ENCODE assay signal across 18 mouse cellular contexts in genomic region chr3:70198890-70199289, GRCm38 (mm10).
A peak's percentile ranks its signal among the peaks of the same experiment; 100 is the strongest.
DNase-seq lines count a peak whose midpoint lies in the region; ATAC-seq and TF ChIP-seq lines count a peak whose summit lies in the region.
"Had no signal": no experiment of that assay in that cellular context is flagged by ENCODE, and none has a peak within 500 bp of the region (broad histone marks: within the 10 kb centered on the region; RNA-seq: fewer than 3 reads in every experiment).

No protein-coding gene starts in this region.

- 68% methylated on average over 3 of the region's 3 CpGs for WGBS in midbrain, embryonic 11.5 days
- whole genome bisulfite sequencing in midbrain, embryonic 16.5 days, result 28% methylated on average over 3 of the region's 3 CpGs
- WGBS in midbrain, embryonic 13.5 days, result 42% methylated on average over 3 of the region's 3 CpGs
- 48% methylated on average over 3 of the region's 3 CpGs for WGBS in midbrain, embryonic 14.5 days
- WGBS in hindbrain, embryonic 11.5 days, result 79% methylated on average over 3 of the region's 3 CpGs

- TF ChIP-seq POLR2A in brain, embryonic 14.5 days (IDR thresholded peaks at IDR 0.05; ENCODE audit: borderline replicate concordance, extremely low read depth, insufficient read depth, insufficient read length, poor library complexity, severe bottlenecking), result no peak

- peak; percentile 50; the same call in 1 of the 2 replicates for ATAC-seq in midbrain, embryonic 11.5 days (ENCODE audit: low FRiP score)
- no peak for ATAC-seq in midbrain, embryonic 16.5 days
- peak; percentile 50; the same call in 1 of the 2 replicates for ATAC-seq in midbrain, embryonic 13.5 days
- ATAC-seq in midbrain, embryonic 14.5 days (ENCODE audit: low FRiP score, low TSS enrichment), result no peak
- no peak for ATAC-seq in hindbrain, embryonic 11.5 days (ENCODE audit: low FRiP score)
- ATAC-seq: forebrain, embryonic 13.5 days; forebrain, embryonic 15.5 days had no signal

- no peak overlapping the region for H3K27ac ChIP-seq in midbrain, embryonic 11.5 days (ENCODE audit: low read depth, low read length)
- H3K27ac ChIP-seq in midbrain, embryonic 16.5 days (ENCODE audit: low read length), result no peak overlapping the region
- no peak overlapping the region for H3K27ac ChIP-seq in midbrain, embryonic 13.5 days
- no peak overlapping the region for H3K27ac ChIP-seq in midbrain, embryonic 14.5 days (replicated peaks; ENCODE audit: low read depth, low read length)
- H3K27ac ChIP-seq in hindbrain, embryonic 11.5 days (ENCODE audit: low read depth, low read length), result no peak overlapping the region
- H3K27ac ChIP-seq: embryonic facial prominence, embryonic 10.5 days; embryonic facial prominence, embryonic 12.5 days; forebrain, embryonic 13.5 days; forebrain, embryonic 15.5 days had no signal

- no peak overlapping the region for H3K4me2 ChIP-seq in midbrain, embryonic 11.5 days
- H3K4me2 ChIP-seq in midbrain, embryonic 16.5 days (ENCODE audit: low read length), result no peak overlapping the region
- no peak overlapping the region for H3K4me2 ChIP-seq in midbrain, embryonic 13.5 days (replicated peaks)
- no peak overlapping the region for H3K4me2 ChIP-seq in midbrain, embryonic 14.5 days (ENCODE audit: low read length)
- H3K4me2 ChIP-seq in hindbrain, embryonic 11.5 days (replicated peaks; ENCODE audit: low read depth, low read length), result no peak overlapping the region
- H3K4me2 ChIP-seq: embryonic facial prominence, embryonic 12.5 days; forebrain, embryonic 13.5 days; forebrain, embryonic 15.5 days had no signal

- DNase-seq in midbrain, embryonic 11.5 days (ENCODE audit: low spot score, missing footprints), result no peak
- DNase-seq in midbrain, embryonic 14.5 days, result no peak
- DNase-seq in brain, embryonic 14.5 days (ENCODE audit: low read depth), result peak; percentile 21
- no peak for DNase-seq in hindbrain, embryonic 11.5 days (ENCODE audit: low spot score)
- DNase-seq: adrenal gland, adult 2 months; adrenal gland, postnatal 10 days; adrenal gland, postnatal 25 days; cerebellum, adult 11-12 months; cerebellum, adult 2 months; cerebellum, adult 9-10 months; cerebellum, postnatal 10 days; cerebellum, postnatal 25 days had no signal

- no peak for TF ChIP-seq CTCF in brain, embryonic 14.5 days (IDR thresholded peaks at IDR 0.05; ENCODE audit: borderline replicate concordance, extremely low read depth, insufficient read depth, insufficient read length)

- no peak overlapping the region for H3K4me3 ChIP-seq in midbrain, embryonic 11.5 days (ENCODE audit: low read depth, low read length)
- H3K4me3 ChIP-seq in midbrain, embryonic 16.5 days (ENCODE audit: low read depth, low read length), result no peak overlapping the region
- H3K4me3 ChIP-seq in midbrain, embryonic 13.5 days (replicated peaks), result no peak overlapping the region
- H3K4me3 ChIP-seq in midbrain, embryonic 14.5 days (replicated peaks; ENCODE audit: low read depth, low read length), result no peak overlapping the region
- no peak overlapping the region for H3K4me3 ChIP-seq in hindbrain, embryonic 11.5 days (ENCODE audit: low read depth, low read length)
- H3K4me3 ChIP-seq: embryonic facial prominence, embryonic 10.5 days; embryonic facial prominence, embryonic 12.5 days; forebrain, embryonic 13.5 days; forebrain, embryonic 15.5 days had no signal

- H3K9me3 ChIP-seq in midbrain, embryonic 11.5 days (ENCODE audit: control insufficient read depth, low read length), result no peaks in the 10 kb centered on the region
- H3K9me3 ChIP-seq in midbrain, embryonic 16.5 days (replicated peaks; ENCODE audit: control insufficient read depth, low read length, poor library complexity, severe bottlenecking), result no peaks in the 10 kb centered on the region
- H3K9me3 ChIP-seq in midbrain, embryonic 13.5 days, result no peaks in the 10 kb centered on the region
- no peaks in the 10 kb centered on the region for H3K9me3 ChIP-seq in midbrain, embryonic 14.5 days (ENCODE audit: control insufficient read depth, low read length)
- no peaks in the 10 kb centered on the region for H3K9me3 ChIP-seq in hindbrain, embryonic 11.5 days (ENCODE audit: control insufficient read depth, low read length)
- H3K9me3 ChIP-seq: embryonic facial prominence, embryonic 10.5 days; embryonic facial prominence, embryonic 12.5 days; forebrain, embryonic 13.5 days; forebrain, embryonic 15.5 days had no signal

- no peaks in the 10 kb centered on the region for H3K27me3 ChIP-seq in midbrain, embryonic 11.5 days (ENCODE audit: control insufficient read depth, insufficient read depth, low read length)
- no peaks in the 10 kb centered on the region for H3K27me3 ChIP-seq in midbrain, embryonic 16.5 days (ENCODE audit: control insufficient read depth, insufficient read depth, low read depth, low read length)
- H3K27me3 ChIP-seq in midbrain, embryonic 13.5 days, result no peaks in the 10 kb centered on the region
- H3K27me3 ChIP-seq in midbrain, embryonic 14.5 days (ENCODE audit: control insufficient read depth, insufficient read depth, low read length), result no peaks in the 10 kb centered on the region
- no peaks in the 10 kb centered on the region for H3K27me3 ChIP-seq in hindbrain, embryonic 11.5 days (ENCODE audit: control insufficient read depth, insufficient read depth, low read length)
- H3K27me3 ChIP-seq: embryonic facial prominence, embryonic 12.5 days; forebrain, embryonic 13.5 days; forebrain, embryonic 15.5 days had no signal

- no peaks in the 10 kb centered on the region for H3K36me3 ChIP-seq in midbrain, embryonic 11.5 days (ENCODE audit: control insufficient read depth, insufficient read depth, low read length)
- no peaks in the 10 kb centered on the region for H3K36me3 ChIP-seq in midbrain, embryonic 16.5 days (ENCODE audit: control insufficient read depth, insufficient read depth, low read length)
- H3K36me3 ChIP-seq in midbrain, embryonic 13.5 days, result no peaks in the 10 kb centered on the region
- H3K36me3 ChIP-seq in midbrain, embryonic 14.5 days (ENCODE audit: control insufficient read depth, insufficient read depth, low read length), result no peaks in the 10 kb centered on the region
- H3K36me3 ChIP-seq in hindbrain, embryonic 11.5 days (ENCODE audit: control insufficient read depth, insufficient read depth, low read length), result no peaks in the 10 kb centered on the region
- H3K36me3 ChIP-seq: embryonic facial prominence, embryonic 10.5 days; embryonic facial prominence, embryonic 12.5 days; forebrain, embryonic 15.5 days had no signal

- no peak overlapping the region for H3K9ac ChIP-seq in midbrain, embryonic 11.5 days (ENCODE audit: low read length)
- H3K9ac ChIP-seq in midbrain, embryonic 16.5 days (ENCODE audit: low read depth, low read length), result no peak overlapping the region
- H3K9ac ChIP-seq in midbrain, embryonic 13.5 days (replicated peaks), result no peak overlapping the region
- no peak overlapping the region for H3K9ac ChIP-seq in midbrain, embryonic 14.5 days (replicated peaks; ENCODE audit: low read length)
- no peak overlapping the region for H3K9ac ChIP-seq in hindbrain, embryonic 11.5 days (ENCODE audit: low read depth, low read length)
- H3K9ac ChIP-seq: embryonic facial prominence, embryonic 12.5 days; forebrain, embryonic 13.5 days; forebrain, embryonic 15.5 days had no signal

- no peaks in the 10 kb centered on the region for H3K4me1 ChIP-seq in midbrain, embryonic 11.5 days (ENCODE audit: control insufficient read depth, insufficient read depth, low read length)
- no peaks in the 10 kb centered on the region for H3K4me1 ChIP-seq in midbrain, embryonic 16.5 days (ENCODE audit: control insufficient read depth, insufficient read depth, low read length)
- peaks cover 10% of the 10 kb centered on the region; the same call in 1 of the 2 replicates for H3K4me1 ChIP-seq in midbrain, embryonic 13.5 days (replicated peaks)
- H3K4me1 ChIP-seq in midbrain, embryonic 14.5 days (ENCODE audit: control insufficient read depth, insufficient read depth, low read length), result no peaks in the 10 kb centered on the region
- no peaks in the 10 kb centered on the region for H3K4me1 ChIP-seq in hindbrain, embryonic 11.5 days (replicated peaks; ENCODE audit: control insufficient read depth, insufficient read depth, low read length)
- H3K4me1 ChIP-seq: embryonic facial prominence, embryonic 10.5 days; embryonic facial prominence, embryonic 12.5 days; forebrain, embryonic 13.5 days; forebrain, embryonic 15.5 days had no signal

Comparison
In these comparisons a context has a peak if more than half of its experiments do, and no peak if none do; other contexts are left out.
1. ATAC-seq: peak in midbrain, embryonic 11.5 days (single experiment) and midbrain, embryonic 13.5 days (single experiment); none in midbrain, embryonic 16.5 days (single experiment), midbrain, embryonic 14.5 days (single experiment) and hindbrain, embryonic 11.5 days (single experiment).